Mouse (Mus musculus) lung, embryonic 14.5 days (tissue): ENCODE results near the gene Smyd4. TPM values are rescaled to one million over a fixed set of nuclear protein-coding genes. Genes with fewer than 3 reads are reported as not detected.

Source experiments
- ATAC-seq: fragments of 200-750 bp; cut with Nextera tagmentation; 2 replicates; pipeline ENCODE4 v1.8.0; 2017; ENCODE audit warnings: mild to moderate bottlenecking, moderate TSS enrichment, moderate library complexity; ENCODE audit not compliant: insufficient read depth
- DNase-seq: peaks from one replicate; pipeline ENCODE4 v3.0.0-alpha.2; 2015
- H3K27ac ChIP-seq: fragments of 300-500 bp; sonication (generic); 2 replicates; pipeline ENCODE4 v1.5.1; 2014; ENCODE audit warnings: low read depth, mild to moderate bottlenecking, moderate library complexity
- H3K27me3 ChIP-seq: fragments of 300-500 bp; sonication (generic); 2 replicates; pipeline ENCODE4 v1.6.1; 2014; ENCODE audit warnings: low read length, control low read depth; ENCODE audit not compliant: insufficient read depth
- H3K36me3 ChIP-seq: fragments of 300-500 bp; sonication (generic); 2 replicates; pipeline ENCODE4 v1.6.1; 2014; ENCODE audit warnings: control low read depth; ENCODE audit not compliant: insufficient read depth
- H3K4me1 ChIP-seq: fragments of 300-500 bp; sonication (generic); 2 replicates; pipeline ENCODE4 v1.6.1; 2014; ENCODE audit warnings: antibody characterized with exemption, control low read depth; ENCODE audit not compliant: insufficient read depth
- H3K4me2 ChIP-seq: fragments of 300-500 bp; sonication (generic); 2 replicates; pipeline ENCODE4 v1.6.1; 2014; ENCODE audit warnings: mild to moderate bottlenecking
- H3K4me3 ChIP-seq: fragments of 300-500 bp; sonication (generic); 2 replicates; pipeline ENCODE4 v1.5.1; 2014; ENCODE audit warnings: low read depth, low read length
- H3K9ac ChIP-seq: fragments of 300-500 bp; sonication (generic); 2 replicates; pipeline ENCODE4 v1.6.1; 2014
- H3K9me3 ChIP-seq: fragments of 300-500 bp; sonication (generic); 2 replicates; pipeline ENCODE4 v1.6.1; 2016; ENCODE audit warnings: low read depth, low read length, control low read depth
- CTCF ChIP-seq: IDR thresholded peaks from 2 replicates; pipeline ENCODE4 v1.5.1; 2016; ENCODE audit warnings: antibody characterized with exemption, low read depth
- WGBS: fragments of 180-500 bp; shearing (Covaris S2); extraction: QIAGEN DNeasy Blood & Tissue Kit; methylation state at CpG from one replicate; pipeline ENCODE4 v1.1.7; 2014; 5-methylcytosine and 5-hydroxymethylcytosine counted together
- polyA plus RNA-seq: library from polyadenylated mRNA; unstranded; fragments of >200 nt; fragmentation: Nextera tagmentation; extraction: Ambion mirVana; gene quantifications from 2 replicates; pipeline ENCODE4 v1.2.1, GENCODE M21; 2014

Gene Smyd4
- polyA plus RNA-seq, 1 experiment from 2014 or later, result 17.3 TPM

DNA sequence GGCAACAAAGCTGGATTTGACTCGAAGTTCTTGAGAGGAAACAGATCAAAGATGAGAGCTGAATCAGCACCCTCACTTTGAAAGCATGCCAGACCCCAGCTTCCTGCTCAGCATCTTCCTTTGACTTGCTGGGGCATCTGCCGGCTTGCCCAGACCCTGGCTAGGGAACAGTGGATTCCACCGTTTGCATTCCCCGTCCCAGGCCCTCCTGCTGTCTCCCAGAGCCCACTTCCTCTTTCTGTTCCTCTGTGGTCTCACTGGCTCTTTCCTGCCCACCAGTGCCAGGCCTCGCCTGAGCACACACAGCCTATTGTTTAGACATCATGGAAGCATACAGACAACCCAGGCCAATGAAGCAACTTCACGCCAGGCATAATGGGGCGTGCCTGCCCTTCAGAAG, 66.9 kb downstream of the Smyd4 start:
- no peaks in the 10 kb centered on the region for H3K36me3 ChIP-seq
- no peaks in the 10 kb centered on the region for H3K4me1 ChIP-seq
- no peaks in the 10 kb centered on the region for H3K9me3 ChIP-seq
- TF ChIP-seq CTCF, result no peak
- H3K4me2 ChIP-seq, result no peak overlapping the region
- 51% methylated on average over 7 of the region's 7 CpGs for WGBS
- no peaks in the 10 kb centered on the region for H3K27me3 ChIP-seq
- no peak overlapping the region for H3K9ac ChIP-seq
- DNase-seq (peak; percentile 17), ATAC-seq (no peak)
- no peak overlapping the region for H3K4me3 ChIP-seq
- H3K27ac ChIP-seq, result no peak overlapping the region

- no peak overlapping the region for H3K4me3 ChIP-seq
- H3K4me2 ChIP-seq, result no peak overlapping the region
- no peak overlapping the region for H3K27ac ChIP-seq
- no peaks in the 10 kb centered on the region for H3K36me3 ChIP-seq
- no peaks in the 10 kb centered on the region for H3K27me3 ChIP-seq
- WGBS, result 65% methylated on average over 13 of the region's 13 CpGs
- no peak overlapping the region for H3K9ac ChIP-seq
- ATAC-seq, result no peak
- no peaks in the 10 kb centered on the region for H3K9me3 ChIP-seq
- TF ChIP-seq CTCF, result no peak
- no peaks in the 10 kb centered on the region for H3K4me1 ChIP-seq
- no peak for DNase-seq
Measured at GRCm38 (mm10) chr11:75415994-75416393, 67.8 kb downstream of the Smyd4 start.

DNA sequence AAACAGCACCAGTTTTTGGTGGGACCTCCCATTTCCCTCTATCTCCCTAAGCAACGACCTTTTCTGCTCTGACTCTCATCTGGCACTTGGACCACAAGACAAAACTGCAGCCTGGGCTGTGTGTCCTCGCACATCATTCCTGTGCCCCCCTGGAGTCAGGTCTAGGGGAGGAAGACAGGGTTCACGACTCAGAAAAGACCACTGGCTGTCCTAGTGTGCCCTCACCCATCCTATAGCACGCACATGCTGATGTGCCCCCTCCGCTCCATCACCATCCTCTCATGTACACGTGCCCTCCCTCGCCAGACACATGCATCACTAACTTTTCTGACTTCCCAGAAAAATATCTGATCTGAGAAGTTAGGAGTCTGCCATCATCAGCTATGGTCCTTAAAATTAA, 71.8 kb downstream of the Smyd4 start:
- no peak overlapping the region for H3K4me2 ChIP-seq
- no peaks in the 10 kb centered on the region; the same call in 1 of the 2 replicates for H3K4me1 ChIP-seq
- H3K9me3 ChIP-seq, result no peaks in the 10 kb centered on the region
- no peak for ATAC-seq
- TF ChIP-seq CTCF, result no peak
- H3K27me3 ChIP-seq, result no peaks in the 10 kb centered on the region
- H3K36me3 ChIP-seq, result no peaks in the 10 kb centered on the region
- no peak overlapping the region for H3K27ac ChIP-seq
- no peak for DNase-seq
- whole genome bisulfite sequencing, result 78% methylated on average over 7 of the region's 7 CpGs
- no peak overlapping the region for H3K9ac ChIP-seq
- H3K4me3 ChIP-seq, result no peak overlapping the region

GRCm38 (mm10) chr11:75420810-75421374, 72.7 kb downstream of the Smyd4 start:
- no peak overlapping the region for H3K27ac ChIP-seq
- no peaks in the 10 kb centered on the region for H3K27me3 ChIP-seq
- TF ChIP-seq CTCF, result no peak
- WGBS, result 59% methylated on average over 5 of the region's 5 CpGs
- peak overlapping the region; percentile 59; the same call in 1 of the 2 replicates for H3K4me2 ChIP-seq
- DNase-seq (no peak), ATAC-seq (no peak)
- no peaks in the 10 kb centered on the region for H3K9me3 ChIP-seq
- no peaks in the 10 kb centered on the region for H3K36me3 ChIP-seq
- no peak overlapping the region for H3K4me3 ChIP-seq
- no peak overlapping the region for H3K9ac ChIP-seq
- H3K4me1 ChIP-seq, result no peaks in the 10 kb centered on the region; the same call in 1 of the 2 replicates

- DNase-seq, result peak; percentile 13
Measured at GRCm38 (mm10) chr11:75421375-75422012, 73.3 kb downstream of the Smyd4 start.

DNA sequence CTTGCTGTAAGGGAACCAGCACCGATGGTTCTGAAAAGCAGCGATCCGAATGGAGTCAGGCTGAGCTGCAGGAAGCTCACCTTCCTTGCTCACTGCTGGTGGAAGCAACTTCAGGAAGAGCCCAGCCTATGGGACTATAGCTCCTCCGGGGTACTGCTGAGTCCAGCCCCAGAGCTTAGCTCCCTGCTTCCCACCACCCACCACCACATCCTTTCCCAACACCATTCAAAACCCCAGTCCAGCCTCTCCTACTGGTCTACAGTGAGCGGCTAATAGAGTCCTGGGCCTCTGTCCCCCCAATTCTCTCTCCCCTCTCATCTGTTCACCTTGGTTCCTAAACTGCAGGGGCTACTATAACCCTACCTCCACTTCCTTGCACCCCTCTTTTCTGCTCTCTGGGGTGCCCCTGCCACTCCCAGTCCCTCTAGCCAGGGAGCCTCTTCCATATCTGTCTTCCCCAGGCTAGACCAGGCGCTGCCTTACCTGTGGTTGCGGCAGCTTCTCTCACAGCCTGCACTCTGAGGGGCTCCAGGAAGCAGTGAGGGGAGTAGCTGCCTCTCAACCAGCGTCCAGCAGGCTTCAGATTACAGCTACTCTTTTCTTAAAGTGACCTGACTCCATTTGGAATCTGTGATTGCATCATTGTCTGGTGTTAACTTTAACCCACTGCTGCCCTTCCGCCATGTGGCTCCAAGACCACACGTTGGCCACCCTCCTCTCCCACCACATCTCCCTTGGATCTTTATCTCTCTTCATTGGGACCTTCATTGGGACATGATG, 74.0 kb downstream of the Smyd4 start, which contains the start of gene Serpinf1:
Gene Serpinf1, minus strand, starts transcription at position 689 of the 780 bp plus-strand sequence.
- Histone ChIP-seq H3K27ac (no peak within 1 kb of the TSS), H3K9ac (peak within 1 kb of the TSS; percentile 43), H3K9me3 (no peaks in the 10 kb centered on the region), H3K4me2 (peak within 1 kb of the TSS; percentile 59), H3K4me3 (peak within 1 kb of the TSS; percentile 34), H3K36me3 (no peaks in the 10 kb centered on the region), H3K27me3 (no peaks in the 10 kb centered on the region), H3K4me1 (no peaks in the 10 kb centered on the region; the same call in 1 of the 2 replicates)
- 26% methylated on average over 10 of the region's 10 CpGs for WGBS
- DNase-seq, result peak; percentile 59
- ATAC-seq, result peak; percentile 60
- TF ChIP-seq CTCF, result no peak

More at GRCm38 (mm10) chr11:75421375-75422012, 73.3 kb downstream of the Smyd4 start:
- TF ChIP-seq CTCF, result no peak
- peak; percentile 38; the same call in 1 of the 2 replicates for ATAC-seq
- Histone ChIP-seq H3K27me3 (no peaks in the 10 kb centered on the region), H3K9me3 (no peaks in the 10 kb centered on the region), H3K4me1 (no peaks in the 10 kb centered on the region; the same call in 1 of the 2 replicates), H3K9ac (peak overlapping the region; percentile 43), H3K27ac (no peak overlapping the region), H3K4me3 (peak overlapping the region; percentile 34), H3K4me2 (peak overlapping the region; percentile 59), H3K36me3 (no peaks in the 10 kb centered on the region)
- WGBS, result 47% methylated on average over 6 of the region's 6 CpGs

GRCm38 (mm10) chr11:75423091-75423490, 74.9 kb downstream of the Smyd4 start:
- no peak for TF ChIP-seq CTCF
- ATAC-seq (no peak), DNase-seq (no peak)
- no peak overlapping the region for H3K4me2 ChIP-seq
- no peaks in the 10 kb centered on the region for H3K9me3 ChIP-seq
- H3K36me3 ChIP-seq, result no peaks in the 10 kb centered on the region
- no peaks in the 10 kb centered on the region; the same call in 1 of the 2 replicates for H3K4me1 ChIP-seq
- 89% methylated on average over 3 of the region's 3 CpGs for WGBS
- H3K9ac ChIP-seq, result no peak overlapping the region
- H3K27ac ChIP-seq, result no peak overlapping the region
- H3K4me3 ChIP-seq, result no peak overlapping the region
- H3K27me3 ChIP-seq, result no peaks in the 10 kb centered on the region
